Mouse (Mus musculus) myocyte (in vitro differentiated cells): Measurements from ENCODE around the gene Ift88.

Source experiments
- E2F4 ChIP-seq: IDR thresholded peaks from one replicate; pipeline ENCODE4 v1.6.1; 2011; ENCODE audit warnings: mild to moderate bottlenecking, control low read depth, moderate library complexity; ENCODE audit not compliant: insufficient read depth
- MYOG ChIP-seq, 3 experiments: IDR thresholded peaks; one replicate each; pipeline ENCODE4 v1.6.1; 2011; ENCODE audit warnings: control low read depth in 2 of 3, low read depth in 2 of 3, mild to moderate bottlenecking in 2 of 3; ENCODE audit not compliant: insufficient read length in 2 of 3, control insufficient read depth in 1 of 3, insufficient read depth in 1 of 3
- POLR2A ChIP-seq: IDR thresholded peaks from one replicate; pipeline ENCODE4 v1.6.1; 2011; ENCODE audit warnings: low read depth, mild to moderate bottlenecking, control low read depth, moderate library complexity; ENCODE audit not compliant: insufficient read length
- POLR2AphosphoS2 ChIP-seq: IDR thresholded peaks from one replicate; pipeline ENCODE4 v1.6.1; 2011; ENCODE audit warnings: low read depth, control low read depth; ENCODE audit not compliant: insufficient read length
- USF1 ChIP-seq: IDR thresholded peaks from one replicate; pipeline ENCODE4 v1.6.1; 2011; ENCODE audit warnings: low read depth, mild to moderate bottlenecking, control low read depth, moderate library complexity

DNA sequence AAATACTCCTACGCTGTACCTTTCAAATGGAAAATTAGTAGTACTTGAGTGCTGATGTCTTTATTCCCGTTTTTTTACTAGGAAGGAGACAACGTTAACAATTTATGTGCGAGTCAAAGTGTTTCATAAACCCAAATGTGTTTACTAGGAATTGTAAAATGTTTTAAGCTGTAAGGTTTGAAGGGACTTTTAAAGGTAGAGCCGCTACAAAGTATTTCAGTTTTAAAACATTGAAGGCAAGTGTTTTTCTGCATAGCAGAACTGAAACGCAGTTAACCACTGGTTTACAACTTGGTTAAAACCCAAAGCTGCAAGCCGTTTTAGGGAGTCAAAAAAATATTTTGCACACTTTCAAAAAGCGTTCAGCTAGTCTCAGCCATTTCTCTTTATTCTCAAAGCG, 99.9 kb downstream of the Ift88 start:
- TF ChIP-seq POLR2A (no peak), USF1 (no peak), POLR2AphosphoS2 (no peak), E2F4 (no peak), MYOG (IDR thresholded peaks at IDR 0.05; ENCODE audit: control insufficient read depth in 1 of 3, insufficient read depth in 1 of 3, insufficient read length in 2 of 3, low read depth in 2 of 3) (no peak)
